Mouse (Mus musculus): ENCODE data around the gene Pde4b.

Pde4b gene

GRCm38 (mm10) chr4:102177258-102177657 lies 89.9 kb downstream of the Pde4b start:
- DNase-seq (ENCODE audit: low read depth) = no peak

- DNase-seq (ENCODE audit: low read depth) = no peak
Observed at GRCm38 (mm10) chr4:102186888-102187287, 99.5 kb downstream of the Pde4b start.

- no peak for DNase-seq (ENCODE audit: low read depth)
Observed at GRCm38 (mm10) chr4:102197707-102198106, 110.4 kb downstream of the Pde4b start.

GRCm38 (mm10) chr4:102209773-102210172 lies 122.4 kb downstream of the Pde4b start:
- DNase-seq (ENCODE audit: low read depth) = no peak

- DNase-seq (ENCODE audit: low read depth) = peak; percentile 14
Observed at GRCm38 (mm10) chr4:102226700-102227099, 139.4 kb downstream of the Pde4b start.

- DNase-seq (ENCODE audit: low read depth) = peak; percentile 32
Observed at GRCm38 (mm10) chr4:102228953-102229586, 141.7 kb downstream of the Pde4b start.

- DNase-seq (ENCODE audit: low read depth) = no peak
Observed at GRCm38 (mm10) chr4:102230898-102231297, 143.6 kb downstream of the Pde4b start.

GRCm38 (mm10) chr4:102233633-102234032 lies 146.3 kb downstream of the Pde4b start:
- DNase-seq (ENCODE audit: low read depth) = no peak

- DNase-seq (ENCODE audit: low read depth) = no peak
Observed at GRCm38 (mm10) chr4:102235151-102235550, 147.8 kb downstream of the Pde4b start.

- no peak for DNase-seq (ENCODE audit: low read depth)
Observed at GRCm38 (mm10) chr4:102239102-102239501, 151.8 kb downstream of the Pde4b start.

- no peak for DNase-seq (ENCODE audit: low read depth)
Observed at GRCm38 (mm10) chr4:102239657-102240390, 152.5 kb downstream of the Pde4b start.

GRCm38 (mm10) chr4:102240754-102241427 lies 153.5 kb downstream of the Pde4b start:
- no peak for DNase-seq (ENCODE audit: low read depth)

- DNase-seq (ENCODE audit: low read depth) = no peak
Observed at GRCm38 (mm10) chr4:102253994-102254393, 166.7 kb downstream of the Pde4b start.

- no peak for DNase-seq (ENCODE audit: low read depth)
Observed at GRCm38 (mm10) chr4:102254466-102255294, 167.3 kb downstream of the Pde4b start.

GRCm38 (mm10) chr4:102255295-102255670 lies 167.9 kb downstream of the Pde4b start:
- no peak for DNase-seq (ENCODE audit: low read depth)

- DNase-seq (ENCODE audit: low read depth) = no peak
Observed at GRCm38 (mm10) chr4:102256170-102256960, 169.0 kb downstream of the Pde4b start.

GRCm38 (mm10) chr4:102260216-102260615 lies 172.9 kb downstream of the Pde4b start:
- no peak for DNase-seq (ENCODE audit: low read depth)

- no peak for DNase-seq (ENCODE audit: low read depth)
Observed at GRCm38 (mm10) chr4:102272313-102272712, 185.0 kb downstream of the Pde4b start.

- no peak for DNase-seq (ENCODE audit: low read depth)
Observed at GRCm38 (mm10) chr4:102272749-102273148, 185.4 kb downstream of the Pde4b start.

GRCm38 (mm10) chr4:102275716-102276115 lies 188.4 kb downstream of the Pde4b start:
- no peak for DNase-seq (ENCODE audit: low read depth)

- no peak for DNase-seq (ENCODE audit: low read depth)
Observed at GRCm38 (mm10) chr4:102278958-102279357, 191.6 kb downstream of the Pde4b start.

Data from c-Kit-positive CD71-negative TER-119-negative erythroid progenitor cells, embryonic 14.5 days (primary cell).